Mouse (Mus musculus) cortical plate, adult 2 months (tissue): ENCODE results near the gene Xpr1. TPM values are rescaled to one million over a fixed set of nuclear protein-coding genes. Genes with fewer than 3 reads are reported as not detected.

Source experiments
- H3K27ac ChIP-seq: fragments of 200-500 bp; 2 replicates; pipeline ENCODE4 v1.5.1; 2012; ENCODE audit warnings: low read length, control low read depth, inconsistent platforms; ENCODE audit not compliant: insufficient read depth
- H3K4me1 ChIP-seq: fragments of 200-500 bp; 2 replicates; pipeline ENCODE4 v1.6.1; 2011; ENCODE audit warnings: low read length; ENCODE audit not compliant: control insufficient read depth, insufficient read depth
- H3K4me3 ChIP-seq: fragments of 200-500 bp; 2 replicates; pipeline ENCODE4 v1.5.1; 2011; ENCODE audit warnings: mild to moderate bottlenecking, low read length, control low read depth; ENCODE audit not compliant: insufficient read depth
- CTCF ChIP-seq: fragments of 200-500 bp; IDR thresholded peaks from 2 replicates; pipeline ENCODE4 v1.5.1; 2011; ENCODE audit warnings: mild to moderate bottlenecking, control low read depth, low read length; ENCODE audit not compliant: insufficient read depth; ENCODE audit errors: extremely low read depth
- POLR2A ChIP-seq: fragments of 200-500 bp; IDR thresholded peaks from 2 replicates; pipeline ENCODE4 v1.6.1; 2011; ENCODE audit warnings: mild to moderate bottlenecking, low read length, control low read depth; ENCODE audit not compliant: insufficient read depth; ENCODE audit errors: extremely low read depth
- polyA plus RNA-seq: library from polyadenylated mRNA; depleted of rRNA; stranded (reverse); fragments of >200 nt; gene quantifications from 2 replicates; pipeline ENCODE4 v1.2.3, GENCODE M21; 2012

Gene Xpr1
- polyA plus RNA-seq, 1 experiment, result 37.9 TPM

DNA sequence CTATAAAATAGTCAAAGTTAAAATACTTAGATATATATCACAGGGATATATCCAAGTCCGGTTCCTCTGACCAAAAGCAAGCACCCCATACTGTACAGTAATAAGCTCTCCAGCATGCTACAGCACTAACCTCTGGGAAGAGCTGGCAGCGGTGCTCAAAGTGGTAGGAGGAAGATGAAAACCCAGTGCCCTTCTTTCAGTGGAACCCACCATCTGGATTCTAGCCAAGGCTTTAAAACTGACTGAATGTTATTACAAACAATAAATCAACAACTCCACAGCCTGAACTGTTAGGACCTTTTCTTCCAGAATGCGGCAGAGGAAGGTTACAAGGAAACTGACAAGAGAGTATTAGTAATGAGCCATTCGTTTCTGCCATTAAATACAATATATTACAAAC, 1.8 kb downstream of the Xpr1 start:
- Histone ChIP-seq H3K4me3 (peak overlapping the region; percentile 82; the same call in 1 of the 2 replicates), H3K4me1 (no peaks in the 10 kb centered on the region), H3K27ac (no peak overlapping the region)
- TF ChIP-seq POLR2A (no peak), CTCF (no peak)

DNA sequence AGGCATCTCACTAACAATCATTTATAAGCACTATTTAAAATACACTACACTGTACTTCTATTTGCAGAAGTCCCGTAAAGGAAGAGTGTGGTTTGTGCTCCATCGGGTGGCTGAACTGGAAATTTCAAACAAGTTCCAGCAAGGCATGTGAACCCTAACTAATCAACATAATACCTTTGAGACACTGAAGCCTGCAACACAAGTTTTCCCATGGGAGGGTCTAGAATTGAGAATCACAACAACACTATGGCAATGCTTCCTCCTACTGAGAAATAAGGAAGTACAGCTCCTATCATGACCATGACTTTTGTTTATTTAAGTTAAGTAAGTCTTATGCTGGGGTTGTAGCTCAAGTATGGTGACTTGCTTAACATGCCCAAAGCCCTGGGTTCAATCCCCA, 4.5 kb downstream of the Xpr1 start:
- no peak overlapping the region for H3K4me3 ChIP-seq
- H3K27ac ChIP-seq, result no peak overlapping the region
- no peaks in the 10 kb centered on the region for H3K4me1 ChIP-seq
- TF ChIP-seq CTCF, result no peak; the same call in 1 of the 2 replicates
- no peak for TF ChIP-seq POLR2A

DNA sequence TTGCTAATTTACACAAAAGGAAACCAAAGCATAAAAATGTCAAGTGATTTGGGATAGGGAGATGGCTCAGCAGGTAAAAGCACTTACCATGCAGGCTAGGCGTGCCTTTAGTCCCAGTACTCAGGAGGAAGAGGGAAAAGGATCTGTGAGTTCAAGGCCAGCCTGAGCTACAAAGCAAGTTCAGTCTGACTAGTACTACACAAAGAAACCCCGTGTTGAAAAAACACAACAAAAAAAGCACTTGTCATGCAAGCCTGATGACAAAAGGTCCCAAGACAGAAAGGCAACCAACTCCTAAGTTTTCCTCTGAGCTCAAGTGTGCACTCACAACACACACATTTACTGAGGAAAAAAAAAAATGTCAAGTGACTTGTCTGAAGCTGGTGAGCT, 8.6 kb downstream of the Xpr1 start:
- Histone ChIP-seq H3K4me1 (no peaks in the 10 kb centered on the region), H3K27ac (no peak overlapping the region), H3K4me3 (no peak overlapping the region)
- no peak for TF ChIP-seq CTCF
- TF ChIP-seq POLR2A, result no peak

DNA sequence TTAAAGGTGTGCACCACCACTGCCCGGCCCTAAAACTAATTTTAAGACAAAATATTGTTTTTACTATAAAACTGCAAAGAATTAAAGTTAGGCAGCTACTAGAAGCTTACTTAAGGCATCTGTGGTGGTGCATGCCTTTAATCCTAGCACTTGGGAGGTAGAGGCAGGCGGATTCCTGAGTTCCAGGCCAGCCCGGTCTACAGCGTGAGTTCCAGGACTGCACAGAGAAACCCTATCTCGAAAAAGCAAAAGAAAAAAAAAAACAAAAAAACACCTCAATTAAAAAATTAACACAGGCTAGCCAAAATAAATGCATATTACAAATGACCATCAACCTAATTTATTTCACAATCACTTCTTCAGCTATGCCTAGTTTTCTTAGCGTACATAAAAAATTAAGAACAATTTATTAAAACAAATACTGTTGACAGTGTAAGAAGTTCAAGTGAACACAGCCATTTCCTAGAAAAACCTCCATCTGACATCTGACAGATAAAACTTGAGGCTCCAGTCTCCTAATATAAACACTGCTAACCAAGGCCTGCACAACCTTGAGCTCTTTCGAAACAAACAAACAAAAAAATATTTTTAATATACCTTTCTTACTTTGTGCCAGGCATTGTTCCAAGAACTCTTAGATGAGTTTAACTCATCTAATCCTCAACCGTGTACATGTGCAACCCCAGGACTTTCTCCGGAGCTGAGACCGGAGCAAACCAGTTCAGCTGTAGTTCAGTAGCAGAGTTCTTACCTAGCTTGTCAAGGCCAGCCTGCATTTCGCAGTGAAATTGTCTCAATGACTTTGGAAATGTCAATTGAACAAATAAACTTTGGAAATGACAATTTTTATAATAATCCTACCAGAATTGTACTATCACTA, 9.3 kb downstream of the Xpr1 start:
- no peak overlapping the region for H3K4me3 ChIP-seq
- H3K27ac ChIP-seq, result no peak overlapping the region
- H3K4me1 ChIP-seq, result no peaks in the 10 kb centered on the region
- TF ChIP-seq CTCF (no peak), POLR2A (no peak)

DNA sequence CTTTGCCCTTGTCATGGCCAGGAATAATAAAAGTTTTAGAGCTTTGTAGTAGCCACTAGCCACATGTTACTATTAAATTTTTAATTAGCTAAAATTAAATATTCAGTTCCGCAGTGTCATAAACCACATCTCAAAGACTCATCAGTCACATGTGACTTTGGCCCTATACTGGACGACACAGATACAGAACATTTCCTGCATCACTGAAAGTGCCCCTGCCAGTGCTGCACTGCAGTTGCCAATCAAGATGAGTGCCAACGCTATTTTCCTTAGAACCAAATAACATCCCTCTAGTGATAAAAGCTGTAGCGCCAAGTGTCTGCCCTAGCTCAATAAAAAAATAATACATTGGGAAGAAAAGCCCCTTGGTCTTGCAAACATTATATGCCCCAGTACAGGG, 17.2 kb downstream of the Xpr1 start:
- no peak for TF ChIP-seq POLR2A
- TF ChIP-seq CTCF, result no peak
- Histone ChIP-seq H3K27ac (no peak overlapping the region), H3K4me3 (no peak overlapping the region), H3K4me1 (peaks cover 1% of the 10 kb centered on the region; the same call in 1 of the 2 replicates)

DNA sequence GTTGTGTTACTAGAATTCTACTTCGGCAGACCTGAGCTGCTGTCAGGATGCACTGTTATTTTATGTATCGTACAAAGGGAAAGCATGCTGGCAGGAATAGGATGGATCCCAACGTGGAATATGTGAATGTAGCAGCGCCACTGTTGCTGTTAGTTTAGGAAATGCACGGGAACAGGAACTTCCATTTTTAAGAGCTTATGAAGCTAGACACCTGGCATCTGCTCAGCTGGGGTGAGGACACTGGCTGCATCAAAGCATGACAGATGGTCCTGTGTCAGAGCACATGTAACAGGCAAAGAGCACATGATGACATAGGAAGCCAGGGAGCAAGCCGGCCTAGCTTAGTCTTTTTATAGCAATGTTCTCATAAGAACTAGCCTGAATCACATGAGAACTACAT, 22.4 kb downstream of the Xpr1 start:
- no peak overlapping the region for H3K27ac ChIP-seq
- TF ChIP-seq POLR2A (no peak), CTCF (no peak)
- H3K4me3 ChIP-seq, result no peak overlapping the region
- peaks cover 6% of the 10 kb centered on the region for H3K4me1 ChIP-seq

DNA sequence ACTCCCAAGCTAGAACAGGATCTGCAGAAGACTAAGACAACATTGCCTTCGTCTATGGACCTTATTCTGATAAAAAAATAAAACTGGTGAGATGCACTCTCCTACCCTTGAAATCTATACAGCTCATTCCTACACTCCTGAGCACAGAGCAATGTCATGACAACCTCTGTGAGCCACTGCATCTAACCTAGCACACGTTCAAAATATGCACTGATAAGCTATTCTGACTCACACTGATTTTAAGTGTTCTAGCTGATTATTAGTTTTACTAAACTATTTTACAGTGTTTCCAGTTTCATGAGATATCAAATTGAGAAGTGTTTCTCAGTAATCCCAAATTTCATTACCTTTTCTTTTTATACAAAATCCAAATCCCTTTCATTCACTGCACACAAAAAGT, 23.2 kb downstream of the Xpr1 start:
- TF ChIP-seq CTCF, result no peak
- TF ChIP-seq POLR2A, result no peak
- Histone ChIP-seq H3K27ac (no peak overlapping the region), H3K4me1 (peaks cover 4% of the 10 kb centered on the region), H3K4me3 (no peak overlapping the region)

DNA sequence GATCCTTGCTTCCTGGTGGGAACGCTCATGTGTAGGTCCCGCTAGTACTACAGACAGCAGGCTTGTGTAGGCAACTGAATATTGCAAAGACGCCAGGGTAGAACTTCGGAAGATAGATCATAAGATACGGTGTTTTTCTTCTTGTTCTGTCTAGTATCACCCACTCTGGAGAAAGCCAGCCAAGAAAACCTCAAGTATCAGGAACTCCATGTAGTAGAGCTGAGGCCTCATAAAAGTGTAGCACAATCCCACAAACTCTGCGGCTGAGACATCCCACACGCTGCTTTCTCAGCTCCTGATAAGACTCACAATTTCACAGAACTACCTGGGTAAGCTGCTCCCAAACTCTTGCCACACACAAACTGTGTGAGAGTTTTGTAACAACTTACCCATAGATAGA, 24.4 kb downstream of the Xpr1 start:
- TF ChIP-seq CTCF (no peak), POLR2A (no peak)
- H3K4me1 ChIP-seq, result peaks cover 4% of the 10 kb centered on the region
- H3K4me3 ChIP-seq, result no peak overlapping the region
- no peak overlapping the region for H3K27ac ChIP-seq

DNA sequence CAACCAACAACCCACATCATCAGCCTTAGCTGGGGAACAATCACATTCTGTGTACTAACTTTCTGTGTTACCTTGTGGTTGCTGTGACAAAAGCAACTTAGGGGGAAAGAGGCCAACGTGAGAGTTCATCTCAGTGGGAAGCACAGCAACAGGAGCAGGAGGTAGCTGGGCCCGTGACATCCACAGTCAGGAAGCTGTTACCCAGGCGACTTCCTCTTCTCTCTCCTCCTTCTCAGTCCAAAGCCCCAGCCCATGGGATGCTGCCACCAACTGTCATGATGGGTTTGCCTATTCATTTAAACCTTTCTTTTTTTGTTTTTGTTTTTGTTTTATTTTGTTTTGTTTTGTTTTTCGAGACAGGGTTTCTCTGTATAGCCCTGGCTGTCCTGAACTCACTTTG, 25.7 kb downstream of the Xpr1 start:
- H3K4me3 ChIP-seq, result no peak overlapping the region
- H3K27ac ChIP-seq, result no peak overlapping the region
- H3K4me1 ChIP-seq, result peaks cover 4% of the 10 kb centered on the region
- TF ChIP-seq POLR2A (no peak), CTCF (no peak)

DNA sequence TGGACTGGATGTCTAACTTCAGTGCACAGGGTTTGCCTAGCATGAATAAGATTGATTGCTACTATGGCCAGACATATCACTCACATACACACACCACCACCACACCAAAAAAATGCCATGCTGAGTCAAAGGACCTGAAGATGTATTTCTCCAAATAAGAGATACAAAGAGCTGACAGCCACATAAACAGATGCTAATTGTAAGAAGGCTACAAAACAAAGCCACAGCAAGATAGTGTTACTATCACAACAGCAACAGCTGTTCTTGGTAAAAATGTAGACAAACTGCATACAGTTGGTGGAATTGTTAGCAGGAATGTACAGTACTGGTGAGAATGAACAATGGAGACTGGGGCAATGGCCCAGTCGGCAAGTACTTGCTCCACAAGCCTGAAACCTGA, 28.8 kb downstream of the Xpr1 start:
- TF ChIP-seq POLR2A (no peak), CTCF (no peak)
- Histone ChIP-seq H3K4me1 (0 out of 2 replicates have a peak, but pooled peaks cover 3% of the 10 kb centered on the region), H3K27ac (no peak overlapping the region), H3K4me3 (no peak overlapping the region)

DNA sequence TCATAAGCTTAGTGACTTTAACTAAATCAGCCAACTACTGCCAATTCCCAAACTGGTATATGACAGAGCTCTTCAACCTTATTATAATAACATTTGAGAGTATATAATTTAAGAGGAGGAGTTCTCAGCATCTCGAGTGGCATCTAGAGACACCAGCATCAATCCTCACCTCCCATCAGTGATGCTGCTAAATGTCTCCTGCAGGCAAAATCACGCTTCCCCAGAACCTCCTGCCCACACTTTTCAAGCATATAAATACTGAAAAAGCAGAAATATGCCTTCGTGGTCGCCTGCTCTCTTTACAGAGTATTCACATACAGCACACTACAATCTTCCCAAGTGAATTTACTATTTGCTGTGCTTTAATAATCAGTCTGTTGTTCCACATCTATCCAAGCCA, 30.7 kb downstream of the Xpr1 start:
- TF ChIP-seq POLR2A (no peak), CTCF (no peak)
- H3K4me1 ChIP-seq, result 0 out of 2 replicates have a peak, but pooled peaks cover 3% of the 10 kb centered on the region
- no peak overlapping the region for H3K4me3 ChIP-seq
- no peak overlapping the region for H3K27ac ChIP-seq
